Mouse (Mus musculus) limb, embryonic 10.5 days (tissue): ENCODE measurements around the gene Pea15a. TPM values are rescaled to one million over a fixed set of nuclear protein-coding genes. Genes with fewer than 3 reads are reported as not detected.

Experiments
- DNase-seq: peaks from one replicate; pipeline ENCODE4 v3.0.0-alpha.2; 2017; ENCODE audit warnings: low spot score
- H3K27ac ChIP-seq: fragments of 300-500 bp; sonication (generic); 2 replicates; pipeline ENCODE4 v1.5.1; 2016; ENCODE audit warnings: mild to moderate bottlenecking
- H3K27me3 ChIP-seq: fragments of 300-500 bp; sonication (generic); 2 replicates; pipeline ENCODE4 v1.6.1; 2016; ENCODE audit warnings: low read depth, mild to moderate bottlenecking; ENCODE audit not compliant: poor library complexity, severe bottlenecking
- H3K36me3 ChIP-seq: fragments of 300-500 bp; sonication (generic); 2 replicates; pipeline ENCODE4 v1.6.1; 2016; ENCODE audit warnings: mild to moderate bottlenecking, moderate library complexity
- H3K4me1 ChIP-seq: fragments of 300-500 bp; sonication (generic); 2 replicates; pipeline ENCODE4 v1.6.1; 2016
- H3K4me3 ChIP-seq: fragments of 300-500 bp; sonication (generic); 2 replicates; pipeline ENCODE4 v1.5.1; 2016; ENCODE audit warnings: mild to moderate bottlenecking, moderate library complexity
- H3K9me3 ChIP-seq: fragments of 300-500 bp; sonication (generic); replicated peaks from 2 replicates; pipeline ENCODE4 v1.6.1; 2016; ENCODE audit warnings: mild to moderate bottlenecking
- WGBS: fragments of 180-500 bp; shearing (Covaris S2); methylation state at CpG from one replicate; pipeline ENCODE4 v1.1.7; 2016; 5-methylcytosine and 5-hydroxymethylcytosine counted together
- polyA plus RNA-seq: library from polyadenylated mRNA; unstranded; fragments of >200 nt; fragmentation: Nextera tagmentation; extraction: Ambion mirVana; gene quantifications from 2 replicates; pipeline ENCODE4 v1.2.1, GENCODE M21; 2016

The Pea15a gene
- polyA plus RNA-seq, 1 experiment from 2014 or later: 88.4 TPM

DNA sequence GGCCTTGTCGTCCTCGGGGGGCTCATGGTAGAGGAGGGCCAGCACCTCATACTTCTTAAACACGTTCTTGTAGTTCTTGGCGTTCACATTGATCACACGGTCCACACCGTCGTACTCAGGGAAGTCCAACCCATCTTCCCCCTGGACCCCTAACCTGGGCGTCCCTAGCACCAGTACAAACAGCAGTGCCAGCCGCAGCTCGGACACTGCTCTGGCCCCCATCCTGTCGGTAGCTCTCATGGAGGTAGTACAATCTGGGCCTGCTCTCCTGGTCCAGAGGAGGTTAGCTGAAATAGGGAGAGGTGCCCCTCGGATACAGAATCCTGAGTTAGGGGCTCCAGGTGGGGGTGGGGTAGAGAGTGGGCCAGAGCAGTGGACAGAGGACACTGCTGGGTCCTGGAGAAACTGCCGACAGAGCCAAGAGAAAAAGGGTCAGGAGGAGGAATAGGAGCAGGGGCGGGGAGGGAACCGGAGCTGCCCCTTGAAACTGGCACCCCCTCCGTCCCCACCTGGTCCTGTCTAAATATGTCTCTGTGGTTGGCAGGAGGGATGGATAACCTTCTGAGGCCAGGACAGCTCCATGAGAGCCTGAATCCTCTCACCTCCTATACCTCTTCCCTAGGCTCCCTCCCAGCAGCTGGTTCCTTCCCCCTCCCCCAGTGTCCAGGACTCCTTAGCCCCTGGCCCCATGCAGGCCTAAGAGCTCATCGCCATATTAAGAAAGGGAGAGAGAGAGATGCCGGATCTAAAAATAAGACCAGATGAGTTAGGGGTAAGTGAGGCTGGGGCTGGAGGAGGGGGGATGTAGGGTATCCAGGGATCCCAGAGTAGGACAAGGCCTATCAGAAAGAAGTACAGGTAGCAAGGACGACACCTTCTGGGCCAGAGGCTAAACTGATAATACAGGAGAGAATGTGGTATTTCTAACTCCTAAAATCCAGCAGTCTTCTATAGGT lies 13.1 kb upstream of the Pea15a start, which contains the start of gene Casq1:
Gene Casq1, minus strand, starts transcription at position 418 of the 956 bp plus-strand sequence.
- Histone ChIP-seq H3K9me3 (no peaks in the 10 kb centered on the region), H3K36me3 (no peaks in the 10 kb centered on the region), H3K4me3 (no peak within 1 kb of the TSS), H3K27ac (peak within 1 kb of the TSS; percentile 83), H3K27me3 (no peaks in the 10 kb centered on the region), H3K4me1 (peaks cover 51% of the 10 kb centered on the region)
- DNase-seq: no peak
- 82% methylated on average over 19 of the region's 19 CpGs for WGBS

DNA sequence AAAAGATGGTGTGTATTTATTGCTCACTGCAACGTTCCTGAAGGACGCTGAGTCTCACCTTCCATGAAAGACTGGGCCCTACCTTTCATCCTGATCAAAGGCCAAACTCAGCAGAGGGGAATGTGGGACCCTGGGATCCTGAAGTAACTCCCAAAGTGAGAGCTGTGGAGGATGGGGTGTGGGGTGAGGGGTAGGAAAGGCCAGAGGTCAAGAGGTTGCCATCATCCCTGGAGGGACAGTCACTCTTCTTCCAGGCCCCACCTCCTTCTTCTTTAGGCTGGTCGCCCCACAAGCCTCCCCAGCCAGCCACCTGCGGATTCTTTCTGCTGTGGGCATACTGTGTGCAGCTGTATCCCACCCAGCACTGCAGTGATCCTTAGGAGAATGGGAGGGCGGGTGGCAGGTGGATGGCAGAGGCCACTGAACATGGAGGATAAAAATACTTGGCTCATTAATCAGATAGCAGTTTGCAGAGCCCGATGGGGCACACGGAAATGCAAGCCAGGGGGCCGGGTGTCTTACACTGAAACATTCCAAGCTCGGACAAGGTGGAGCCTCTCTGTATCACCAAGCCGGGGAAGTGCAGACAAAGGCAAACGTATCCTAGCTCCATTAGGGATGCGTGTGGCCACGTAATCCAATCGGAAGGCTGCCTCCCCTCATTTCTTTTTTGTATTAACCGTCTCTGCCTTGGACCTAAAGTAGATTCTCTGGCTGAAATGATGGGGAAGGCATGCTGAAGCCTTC lies 11.7 kb upstream of the Pea15a start:
- Histone ChIP-seq H3K36me3 (no peaks in the 10 kb centered on the region), H3K27me3 (no peaks in the 10 kb centered on the region), H3K27ac (peak overlapping the region; percentile 47), H3K4me1 (peaks cover 57% of the 10 kb centered on the region), H3K9me3 (no peaks in the 10 kb centered on the region), H3K4me3 (no peak overlapping the region)
- 65% methylated on average over 15 of the region's 15 CpGs for WGBS
- no peak for DNase-seq

DNA sequence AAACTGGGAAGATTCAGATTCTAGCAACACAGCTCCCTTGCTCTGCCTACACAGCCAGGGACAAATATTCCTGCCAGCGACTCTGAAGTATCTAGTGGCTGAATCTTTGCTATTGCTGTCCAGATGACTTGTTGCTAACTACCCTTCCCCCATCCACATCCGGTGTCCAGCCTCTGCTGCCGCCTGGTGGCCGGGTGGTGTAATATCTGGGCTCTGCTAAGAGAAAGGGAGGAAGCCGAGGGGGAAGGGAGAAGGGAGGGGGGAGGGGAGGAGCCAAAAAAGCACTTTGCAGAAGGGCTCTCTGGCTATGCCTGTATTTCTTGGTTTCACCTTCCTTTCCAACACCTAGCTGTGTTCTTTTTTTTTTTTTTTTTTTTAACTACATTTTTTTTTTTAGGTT lies 10.5 kb upstream of the Pea15a start:
- H3K9me3 ChIP-seq: no peaks in the 10 kb centered on the region
- H3K36me3 ChIP-seq: no peaks in the 10 kb centered on the region
- H3K4me3 ChIP-seq: peak overlapping the region; percentile 42
- WGBS: 0% methylated on average over 5 of the region's 5 CpGs
- peaks cover 60% of the 10 kb centered on the region for H3K4me1 ChIP-seq
- no peaks in the 10 kb centered on the region for H3K27me3 ChIP-seq
- H3K27ac ChIP-seq: peak overlapping the region; percentile 91
- DNase-seq: peak; percentile 97

DNA sequence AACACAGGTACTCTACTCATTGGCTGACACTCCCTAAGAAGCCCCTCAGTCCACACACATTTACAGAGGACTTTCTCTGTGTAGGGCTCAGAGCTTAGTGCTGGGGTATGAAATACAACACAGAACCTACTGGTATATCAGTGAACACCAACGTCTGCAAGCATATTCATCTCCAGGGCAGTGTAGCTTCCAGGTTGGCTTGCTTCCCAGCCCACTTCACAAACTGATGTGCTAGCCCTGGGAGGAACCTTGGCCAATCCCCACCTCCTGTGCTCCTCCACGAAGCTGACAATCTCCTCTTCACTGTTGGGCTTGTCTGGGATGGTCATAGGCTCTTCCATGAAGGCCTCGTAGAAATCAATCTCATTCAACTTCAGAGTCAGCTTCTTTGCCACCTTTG lies 8.1 kb upstream of the Pea15a start:
- H3K27me3 ChIP-seq: no peaks in the 10 kb centered on the region
- H3K4me1 ChIP-seq: peaks cover 36% of the 10 kb centered on the region
- DNase-seq: no peak
- H3K4me3 ChIP-seq: no peak overlapping the region
- WGBS: 79% methylated on average over 3 of the region's 3 CpGs
- H3K36me3 ChIP-seq: no peaks in the 10 kb centered on the region
- no peaks in the 10 kb centered on the region for H3K9me3 ChIP-seq
- no peak overlapping the region for H3K27ac ChIP-seq

DNA sequence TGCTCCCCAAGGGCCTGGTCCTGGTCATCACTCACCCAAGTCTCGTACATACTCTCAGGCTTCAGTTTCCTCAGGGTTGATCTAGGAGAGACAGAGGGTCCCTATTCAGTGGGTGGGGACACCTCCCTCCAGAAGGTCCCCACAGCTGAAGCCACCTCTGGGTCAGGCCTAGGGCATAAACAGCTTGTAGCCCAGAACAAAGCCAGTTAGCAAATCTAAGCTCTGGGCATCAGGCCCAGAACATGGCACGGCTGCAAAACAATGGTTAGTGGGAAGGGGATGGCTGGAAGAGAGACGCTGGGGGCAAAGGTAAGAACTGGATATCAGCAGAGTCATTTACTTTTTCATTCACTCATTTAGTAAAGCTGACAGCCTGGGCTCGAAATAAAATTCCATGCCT lies 7.2 kb upstream of the Pea15a start:
- no peak for DNase-seq
- H3K9me3 ChIP-seq: no peaks in the 10 kb centered on the region
- 85% methylated on average over 4 of the region's 4 CpGs for WGBS
- H3K4me1 ChIP-seq: peaks cover 30% of the 10 kb centered on the region
- H3K4me3 ChIP-seq: no peak overlapping the region
- no peaks in the 10 kb centered on the region for H3K36me3 ChIP-seq
- no peaks in the 10 kb centered on the region for H3K27me3 ChIP-seq
- H3K27ac ChIP-seq: peak overlapping the region; percentile 65

DNA sequence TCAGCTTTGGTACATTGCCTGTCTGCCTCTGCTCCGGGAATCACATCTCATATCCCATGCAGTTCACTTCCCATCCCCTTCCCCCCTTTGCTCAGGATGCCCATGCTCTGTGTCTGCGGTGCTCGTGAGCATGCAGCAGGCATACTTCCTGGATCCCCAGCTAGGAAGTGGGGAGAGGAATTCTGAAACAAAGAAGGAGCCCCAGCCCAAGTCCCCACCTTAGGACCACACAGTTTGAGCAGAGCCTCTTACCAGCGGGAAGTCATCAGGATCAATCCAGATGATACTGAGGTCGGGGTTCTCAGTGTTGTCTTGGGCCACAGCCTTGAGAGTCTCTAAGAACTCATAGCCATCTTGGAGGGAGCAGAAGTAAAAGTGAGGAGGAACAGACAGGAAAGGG lies 6.2 kb upstream of the Pea15a start:
- Histone ChIP-seq H3K27ac (peak overlapping the region; percentile 65), H3K36me3 (no peaks in the 10 kb centered on the region), H3K4me3 (no peak overlapping the region), H3K9me3 (no peaks in the 10 kb centered on the region), H3K4me1 (peaks cover 24% of the 10 kb centered on the region), H3K27me3 (no peaks in the 10 kb centered on the region)
- no peak for DNase-seq
- whole genome bisulfite sequencing: 61% methylated on average over 5 of the region's 5 CpGs

DNA sequence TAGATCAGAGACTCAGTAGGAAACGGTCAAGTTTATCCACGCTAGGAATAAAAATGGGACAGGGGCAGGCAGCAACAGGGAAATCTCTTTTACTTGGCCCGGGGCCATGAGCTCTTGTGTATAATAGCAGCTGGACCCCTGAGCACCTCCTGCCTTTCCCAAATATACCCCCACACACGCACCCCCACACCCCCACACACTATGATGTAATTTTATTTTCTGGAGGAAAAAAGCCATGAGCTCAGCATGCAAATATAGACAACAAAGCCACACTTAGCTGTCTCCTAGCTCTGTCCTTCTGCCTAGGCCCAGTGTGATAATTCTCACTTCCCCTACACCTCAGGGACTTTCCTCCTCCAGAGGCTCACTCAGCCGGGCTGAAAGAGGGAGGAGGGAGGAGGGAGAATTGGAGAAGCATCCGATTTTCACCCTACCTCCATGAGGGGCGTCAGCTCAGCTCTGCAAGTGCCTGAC lies 544 bp upstream of the Pea15a start:
- H3K4me1 ChIP-seq: peaks cover 54% of the 10 kb centered on the region
- H3K9me3 ChIP-seq: no peaks in the 10 kb centered on the region
- 25% methylated on average over 7 of the region's 7 CpGs for WGBS
- peak overlapping the region; percentile 91 for H3K27ac ChIP-seq
- H3K36me3 ChIP-seq: peaks cover 6% of the 10 kb centered on the region
- no peaks in the 10 kb centered on the region for H3K27me3 ChIP-seq
- peak overlapping the region; percentile 68; the same call in 1 of the 2 replicates for H3K4me3 ChIP-seq
- no peak for DNase-seq

DNA sequence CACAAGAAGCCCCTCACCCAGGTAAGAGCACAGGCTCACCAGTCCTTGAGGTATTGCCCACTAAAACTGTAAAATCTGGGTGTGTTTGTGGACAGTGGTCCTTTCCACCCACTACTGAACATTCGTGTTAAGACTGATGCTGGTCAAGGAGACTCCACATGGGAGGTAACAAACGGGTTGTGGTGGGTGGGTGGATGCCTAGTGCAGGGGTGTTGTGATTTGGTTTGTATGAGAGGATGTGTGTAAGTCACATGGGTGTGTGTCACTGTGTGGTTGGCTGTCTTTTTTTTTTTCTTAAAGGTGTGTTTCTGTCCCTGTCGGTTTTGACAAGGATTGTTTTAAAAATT lies 890 bp downstream of the Pea15a start:
- H3K4me1 ChIP-seq: peaks cover 65% of the 10 kb centered on the region
- peaks cover 21% of the 10 kb centered on the region for H3K36me3 ChIP-seq

DNA sequence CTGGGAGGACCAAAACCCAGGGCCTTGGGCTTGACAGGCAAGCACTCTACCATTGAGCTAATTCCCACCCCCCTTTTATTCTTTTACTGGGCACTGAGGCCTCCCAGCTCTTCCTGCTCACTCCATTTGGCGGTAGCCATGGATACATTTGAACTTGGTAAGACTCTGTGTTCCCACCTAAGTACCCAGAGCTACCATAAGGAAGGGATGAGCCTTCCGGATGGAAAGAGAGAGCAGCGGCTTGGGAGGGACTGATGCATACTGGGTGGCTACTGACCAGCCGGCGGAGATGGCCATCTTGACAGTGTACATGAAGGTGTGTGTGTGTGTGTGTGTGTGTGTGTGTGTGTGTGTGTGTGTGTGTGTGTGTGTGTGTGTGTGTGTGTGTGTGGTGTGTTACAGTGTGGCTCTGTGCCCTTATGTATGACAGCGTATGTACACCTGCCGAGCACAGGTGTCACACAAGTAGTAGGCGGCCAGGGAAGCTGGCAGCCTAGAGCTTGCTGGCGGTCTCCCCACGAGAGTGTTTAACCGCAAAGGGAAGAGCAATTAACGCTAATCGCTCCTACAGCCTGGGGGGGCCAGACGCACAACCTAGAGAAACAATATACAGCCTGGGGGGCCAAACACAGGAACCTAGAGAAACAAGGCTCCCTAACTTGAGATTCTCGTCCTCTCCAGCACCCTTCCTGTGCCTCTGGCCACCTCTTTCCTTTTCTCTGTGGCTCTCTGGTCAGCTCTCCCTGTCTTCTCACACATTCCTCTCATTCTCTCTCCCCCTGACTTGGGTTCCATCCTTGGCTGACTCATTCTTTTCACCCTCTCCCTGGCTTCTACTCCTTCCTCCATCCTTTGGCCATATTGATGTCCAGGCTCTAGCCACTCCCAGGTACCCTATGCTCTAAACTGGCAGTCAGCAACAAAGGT lies 1.5 kb downstream of the Pea15a start:
- Histone ChIP-seq H3K36me3 (peaks cover 27% of the 10 kb centered on the region), H3K27ac (peak overlapping the region; percentile 77), H3K4me3 (peak overlapping the region; percentile 68), H3K27me3 (no peaks in the 10 kb centered on the region), H3K4me1 (peaks cover 71% of the 10 kb centered on the region), H3K9me3 (no peaks in the 10 kb centered on the region)
- WGBS: 46% methylated on average over 15 of the region's 15 CpGs
- no peak for DNase-seq

More for the DNA sequence above, 890 bp downstream of the Pea15a start:
- Histone ChIP-seq H3K4me3 (peak overlapping the region; percentile 68), H3K9me3 (no peaks in the 10 kb centered on the region), H3K27ac (peak overlapping the region; percentile 91), H3K27me3 (no peaks in the 10 kb centered on the region)
- whole genome bisulfite sequencing: 29% methylated on average over 3 of the region's 3 CpGs
- DNase-seq: no peak

DNA sequence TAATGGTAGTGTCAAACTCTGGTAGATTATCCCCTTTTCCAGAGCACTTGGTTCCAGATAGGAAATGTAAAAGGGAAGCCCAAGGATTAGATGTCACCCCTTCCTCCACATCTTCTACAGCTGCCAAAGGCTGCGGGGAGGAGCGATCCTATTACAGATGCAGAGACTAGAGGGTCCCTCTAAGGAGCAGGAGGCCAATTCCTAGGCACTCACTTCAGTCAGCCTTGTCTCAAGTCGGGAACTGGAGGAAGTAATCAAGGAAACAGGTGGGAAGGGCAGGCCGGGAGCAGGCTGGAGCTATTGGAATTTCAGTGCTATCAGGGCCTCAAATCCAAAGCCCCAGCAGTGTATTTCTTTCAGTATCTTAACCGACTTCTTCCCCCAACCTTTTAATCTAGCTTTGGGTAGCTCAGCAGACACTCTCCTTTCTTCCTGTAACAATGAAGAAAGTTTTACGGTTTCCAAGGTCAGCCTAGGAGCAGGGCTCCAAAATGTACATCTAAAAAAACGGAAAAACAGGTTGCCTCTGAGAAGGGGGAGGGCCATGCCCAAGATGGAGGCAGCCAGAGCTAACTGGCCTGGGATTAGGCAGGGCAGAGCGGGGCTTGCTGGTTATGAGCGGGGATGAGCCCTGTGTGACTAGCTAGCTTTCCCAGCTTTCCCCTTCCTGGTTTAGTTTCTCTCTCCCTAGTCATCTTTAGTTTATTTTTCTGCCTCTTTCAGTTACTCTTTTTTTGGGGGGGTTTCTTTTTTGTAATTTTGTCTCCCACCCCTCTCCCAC lies 2.4 kb downstream of the Pea15a start:
- Histone ChIP-seq H3K4me1 (peaks cover 71% of the 10 kb centered on the region), H3K27me3 (no peaks in the 10 kb centered on the region), H3K27ac (peak overlapping the region; percentile 77), H3K36me3 (peaks cover 36% of the 10 kb centered on the region), H3K4me3 (0 out of 2 replicates have a peak overlapping the region, but pooled peaks have one; percentile 68), H3K9me3 (no peaks in the 10 kb centered on the region)
- 24% methylated on average over 9 of the region's 9 CpGs for WGBS
- no peak for DNase-seq

DNA sequence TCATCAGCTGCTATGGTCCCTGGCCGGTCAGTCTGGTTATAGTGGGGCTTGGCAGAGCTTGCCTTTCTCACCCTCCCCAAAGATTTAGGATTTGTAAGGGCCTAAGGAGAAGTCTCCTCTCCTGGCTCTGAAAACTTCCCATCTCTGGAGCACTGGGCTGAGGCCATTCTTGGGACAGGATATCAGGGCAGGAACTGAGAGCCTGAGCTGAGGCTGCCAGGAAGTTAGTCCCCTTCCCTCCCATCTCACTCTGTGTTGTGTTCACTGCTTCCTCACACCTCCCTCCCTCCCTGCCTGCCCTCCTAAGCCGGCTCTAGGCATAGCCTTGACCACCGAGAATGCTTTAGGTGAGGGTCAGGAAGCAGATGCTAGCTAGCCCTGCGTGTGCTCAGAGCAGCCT lies 3.0 kb downstream of the Pea15a start:
- H3K4me1 ChIP-seq: peaks cover 71% of the 10 kb centered on the region
- peak overlapping the region; percentile 77 for H3K27ac ChIP-seq
- H3K36me3 ChIP-seq: peaks cover 40% of the 10 kb centered on the region
- no peaks in the 10 kb centered on the region for H3K27me3 ChIP-seq
- H3K4me3 ChIP-seq: peak overlapping the region; percentile 18; the same call in 1 of the 2 replicates
- no peaks in the 10 kb centered on the region for H3K9me3 ChIP-seq
- 8% methylated on average over 4 of the region's 4 CpGs for WGBS
- DNase-seq: no peak
